Mouse (Mus musculus): ENCODE measurements around the gene Asah2. TPM values are rescaled to one million over a fixed set of nuclear protein-coding genes. Genes with fewer than 3 reads are reported as not detected.

Gene Asah2
- polyA plus RNA-seq, 1 experiment from 2014 or later = 0.77 TPM

GRCm38 (mm10) chr19:32124155-32124554 is 16.1 kb upstream of the Asah2 start:
- Histone ChIP-seq H3K4me1 (replicated peaks) (no peaks in the 10 kb centered on the region), H3K4me2 (replicated peaks) (no peak overlapping the region), H3K4me3 (replicated peaks) (no peak overlapping the region), H3K9ac (replicated peaks) (no peak overlapping the region), H3K27ac (no peak overlapping the region), H3K9me3 (no peaks in the 10 kb centered on the region), H3K36me3 (peaks cover 3% of the 10 kb centered on the region; the same call in 1 of the 2 replicates), H3K27me3 (no peaks in the 10 kb centered on the region)
- ATAC-seq = no peak
- WGBS = 96% methylated on average over 9 of the region's 9 CpGs

GRCm38 (mm10) chr19:32123196-32123595 is 15.2 kb upstream of the Asah2 start:
- ATAC-seq = no peak
- Histone ChIP-seq H3K27me3 (no peaks in the 10 kb centered on the region), H3K27ac (no peak overlapping the region), H3K36me3 (peaks cover 3% of the 10 kb centered on the region; the same call in 1 of the 2 replicates), H3K4me3 (replicated peaks) (no peak overlapping the region), H3K4me2 (replicated peaks) (no peak overlapping the region), H3K9ac (replicated peaks) (no peak overlapping the region), H3K4me1 (replicated peaks) (no peaks in the 10 kb centered on the region), H3K9me3 (no peaks in the 10 kb centered on the region)
- WGBS = 94% methylated on average over 5 of the region's 5 CpGs

- no peak overlapping the region for H3K4me2 ChIP-seq (replicated peaks)
- H3K4me3 ChIP-seq (replicated peaks) = no peak overlapping the region
- no peaks in the 10 kb centered on the region for H3K9me3 ChIP-seq
- no peaks in the 10 kb centered on the region for H3K27me3 ChIP-seq
- H3K27ac ChIP-seq = no peak overlapping the region
- ATAC-seq = no peak
- no peaks in the 10 kb centered on the region for H3K4me1 ChIP-seq (replicated peaks)
- no peak overlapping the region for H3K9ac ChIP-seq (replicated peaks)
- H3K36me3 ChIP-seq = peaks cover 3% of the 10 kb centered on the region; the same call in 1 of the 2 replicates
- WGBS = 94% methylated on average over 1 of the region's 1 CpGs
These were observed 12.8 kb upstream of the Asah2 start for GRCm38 (mm10) chr19:32120798-32121197.

- no peak for ATAC-seq
- 89% methylated on average over 2 of the region's 2 CpGs for WGBS
- Histone ChIP-seq H3K9ac (replicated peaks) (no peak overlapping the region), H3K4me1 (replicated peaks) (no peaks in the 10 kb centered on the region), H3K9me3 (no peaks in the 10 kb centered on the region), H3K36me3 (no peaks in the 10 kb centered on the region), H3K4me3 (replicated peaks) (no peak overlapping the region), H3K27ac (no peak overlapping the region), H3K27me3 (no peaks in the 10 kb centered on the region), H3K4me2 (replicated peaks) (no peak overlapping the region)
These were observed 11.7 kb upstream of the Asah2 start for GRCm38 (mm10) chr19:32119666-32120065.

- Histone ChIP-seq H3K9ac (replicated peaks) (no peak overlapping the region), H3K4me1 (replicated peaks) (no peaks in the 10 kb centered on the region), H3K27ac (no peak overlapping the region), H3K4me2 (replicated peaks) (no peak overlapping the region), H3K4me3 (replicated peaks) (no peak overlapping the region), H3K9me3 (no peaks in the 10 kb centered on the region), H3K27me3 (no peaks in the 10 kb centered on the region), H3K36me3 (no peaks in the 10 kb centered on the region)
- ATAC-seq = no peak
- 90% methylated on average over 3 of the region's 3 CpGs for WGBS
These were observed 10.5 kb upstream of the Asah2 start for GRCm38 (mm10) chr19:32118496-32118895.

GRCm38 (mm10) chr19:32117484-32118018 is 9.5 kb upstream of the Asah2 start:
- Histone ChIP-seq H3K27ac (no peak overlapping the region), H3K4me3 (replicated peaks) (no peak overlapping the region), H3K9ac (replicated peaks) (no peak overlapping the region), H3K4me2 (replicated peaks) (no peak overlapping the region), H3K27me3 (no peaks in the 10 kb centered on the region), H3K4me1 (replicated peaks) (no peaks in the 10 kb centered on the region), H3K36me3 (no peaks in the 10 kb centered on the region), H3K9me3 (no peaks in the 10 kb centered on the region)
- ATAC-seq = no peak
- WGBS = 80% methylated on average over 6 of the region's 6 CpGs

GRCm38 (mm10) chr19:32111866-32112790 is 4.1 kb upstream of the Asah2 start:
- Histone ChIP-seq H3K27ac (no peak overlapping the region), H3K4me2 (replicated peaks) (no peak overlapping the region), H3K36me3 (no peaks in the 10 kb centered on the region), H3K4me3 (replicated peaks) (no peak overlapping the region), H3K9me3 (no peaks in the 10 kb centered on the region), H3K9ac (replicated peaks) (no peak overlapping the region), H3K27me3 (no peaks in the 10 kb centered on the region), H3K4me1 (replicated peaks) (no peaks in the 10 kb centered on the region)
- ATAC-seq = no peak
- 94% methylated on average over 8 of the region's 8 CpGs for WGBS

- 0 out of 2 replicates have a peak, but pooled peaks cover 3% of the 10 kb centered on the region for H3K27me3 ChIP-seq
- WGBS = 92% methylated on average over 2 of the region's 2 CpGs
- no peak overlapping the region for H3K4me3 ChIP-seq (replicated peaks)
- no peak overlapping the region for H3K4me2 ChIP-seq (replicated peaks)
- peaks cover 12% of the 10 kb centered on the region; the same call in 1 of the 2 replicates for H3K4me1 ChIP-seq (replicated peaks)
- no peak overlapping the region for H3K9ac ChIP-seq (replicated peaks)
- no peak for ATAC-seq
- no peaks in the 10 kb centered on the region for H3K36me3 ChIP-seq
- H3K9me3 ChIP-seq = no peaks in the 10 kb centered on the region
- H3K27ac ChIP-seq = no peak overlapping the region
These were observed 1.3 kb downstream of the Asah2 start for GRCm38 (mm10) chr19:32106750-32107149.

- peaks cover 12% of the 10 kb centered on the region; the same call in 1 of the 2 replicates for H3K4me1 ChIP-seq (replicated peaks)
- 0 out of 2 replicates have a peak, but pooled peaks cover 3% of the 10 kb centered on the region for H3K27me3 ChIP-seq
- no peak overlapping the region for H3K9ac ChIP-seq (replicated peaks)
- no peak overlapping the region for H3K27ac ChIP-seq
- H3K36me3 ChIP-seq = no peaks in the 10 kb centered on the region
- no peaks in the 10 kb centered on the region for H3K9me3 ChIP-seq
- ATAC-seq = no peak
- H3K4me2 ChIP-seq (replicated peaks) = no peak overlapping the region
- 75% methylated on average over 4 of the region's 4 CpGs for WGBS
- no peak overlapping the region for H3K4me3 ChIP-seq (replicated peaks)
These were observed 3.8 kb downstream of the Asah2 start for GRCm38 (mm10) chr19:32104217-32104616.

- H3K9me3 ChIP-seq = no peaks in the 10 kb centered on the region
- no peaks in the 10 kb centered on the region for H3K36me3 ChIP-seq
- H3K27ac ChIP-seq = no peak overlapping the region
- H3K4me2 ChIP-seq (replicated peaks) = peak overlapping the region; percentile 53
- 5% methylated on average over 9 of the region's 9 CpGs for WGBS
- peak overlapping the region; percentile 37 for H3K4me3 ChIP-seq (replicated peaks)
- peak; percentile 77 for ATAC-seq
- H3K9ac ChIP-seq (replicated peaks) = peak overlapping the region; percentile 60
- H3K4me1 ChIP-seq (replicated peaks) = peaks cover 12% of the 10 kb centered on the region; the same call in 1 of the 2 replicates
- H3K27me3 ChIP-seq = 0 out of 2 replicates have a peak, but pooled peaks cover 3% of the 10 kb centered on the region
These were observed 5.1 kb downstream of the Asah2 start for GRCm38 (mm10) chr19:32102976-32103300.

GRCm38 (mm10) chr19:32102294-32102975 is 5.6 kb downstream of the Asah2 start:
- H3K27ac ChIP-seq = no peak overlapping the region
- H3K4me2 ChIP-seq (replicated peaks) = peak overlapping the region; percentile 53
- peak overlapping the region; percentile 60 for H3K9ac ChIP-seq (replicated peaks)
- peak; percentile 55; the same call in 1 of the 2 replicates for ATAC-seq
- 0 out of 2 replicates have a peak, but pooled peaks cover 3% of the 10 kb centered on the region for H3K27me3 ChIP-seq
- H3K4me3 ChIP-seq (replicated peaks) = peak overlapping the region; percentile 37
- no peaks in the 10 kb centered on the region for H3K9me3 ChIP-seq
- WGBS = 16% methylated on average over 18 of the region's 18 CpGs
- peaks cover 12% of the 10 kb centered on the region; the same call in 1 of the 2 replicates for H3K4me1 ChIP-seq (replicated peaks)
- no peaks in the 10 kb centered on the region for H3K36me3 ChIP-seq

- ATAC-seq = no peak
- no peak overlapping the region for H3K9ac ChIP-seq (replicated peaks)
- no peak overlapping the region for H3K4me2 ChIP-seq (replicated peaks)
- H3K9me3 ChIP-seq = no peaks in the 10 kb centered on the region
- no peaks in the 10 kb centered on the region for H3K36me3 ChIP-seq
- no peak overlapping the region for H3K27ac ChIP-seq
- WGBS = 80% methylated on average over 3 of the region's 3 CpGs
- no peak overlapping the region for H3K4me3 ChIP-seq (replicated peaks)
- H3K4me1 ChIP-seq (replicated peaks) = peaks cover 12% of the 10 kb centered on the region; the same call in 1 of the 2 replicates
- no peaks in the 10 kb centered on the region for H3K27me3 ChIP-seq
These were observed 9.4 kb downstream of the Asah2 start for GRCm38 (mm10) chr19:32098582-32098981.

Data from midbrain, embryonic 13.5 days (tissue).